ENCODE assay signal across 7 mouse cellular contexts in the genomic region with DNA sequence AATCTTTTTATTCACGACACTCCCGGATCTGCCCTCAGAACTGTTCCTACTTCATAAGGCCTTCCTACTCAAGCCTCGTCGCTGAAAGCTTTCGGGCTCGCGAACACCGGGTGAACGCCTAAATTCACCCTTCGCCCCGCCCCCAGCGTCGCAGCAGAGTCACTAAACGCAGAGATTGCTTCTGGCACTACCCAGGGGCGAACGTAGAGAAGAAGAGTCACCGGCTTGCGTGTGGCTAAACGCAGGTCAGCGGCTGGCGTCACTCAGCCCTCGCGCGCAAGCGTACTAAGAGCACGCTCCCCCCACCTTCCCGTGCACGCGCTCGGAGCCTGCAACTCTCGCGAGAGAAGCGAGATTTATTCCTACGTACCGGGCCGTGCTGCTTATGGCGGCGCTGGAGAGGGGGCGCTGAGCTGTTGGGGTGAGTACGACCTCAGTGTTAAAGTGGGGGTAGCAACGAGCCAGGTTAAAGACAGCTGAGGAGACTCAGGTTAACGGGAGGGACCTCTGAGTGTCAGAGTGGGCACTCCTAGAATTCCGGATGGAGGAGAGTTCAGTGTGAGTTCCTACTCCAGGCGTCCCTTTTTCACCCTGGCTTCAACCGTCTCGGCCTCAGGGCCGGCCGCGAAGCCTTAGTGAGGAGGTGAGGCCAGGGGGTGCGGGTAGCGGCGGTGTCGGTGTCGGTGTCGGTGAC. TPM values are rescaled to one million over a fixed set of nuclear protein-coding genes. Genes with fewer than 3 reads are reported as not detected.
A peak's percentile ranks its signal among the peaks of the same experiment; 100 is the strongest.
DNase-seq lines count a peak whose midpoint lies in the region; ATAC-seq lines count a peak whose summit lies in the region.

A gene (plus strand): TSS at position 178 of the 694 bp plus-strand sequence.

- peak within 1 kb of the TSS; percentile 78 for H3K4me3 ChIP-seq in embryonic facial prominence, embryonic 11.5 days (ENCODE audit: low read depth, low read length)
- H3K4me3 ChIP-seq in limb, embryonic 10.5 days = peak within 1 kb of the TSS; percentile 92
- peak within 1 kb of the TSS; percentile 86 for H3K4me3 ChIP-seq in midbrain, embryonic 13.5 days (replicated peaks)

- DNase-seq in adrenal gland, postnatal 14 days = peak; percentile 98
- DNase-seq in embryonic facial prominence, embryonic 11.5 days (ENCODE audit: low spot score) = peak; percentile 99
- DNase-seq in kidney, adult 11 months = peak; percentile 98
- peak; percentile 96 for DNase-seq in limb, embryonic 10.5 days (ENCODE audit: low spot score)
- peak; percentile 95 for DNase-seq in spleen, adult 12 weeks (ENCODE audit: low spot score)

- under 1% methylated on average over 55 of the region's 55 CpGs for WGBS in embryonic facial prominence, embryonic 11.5 days
- WGBS in limb, embryonic 10.5 days = under 1% methylated on average over 55 of the region's 55 CpGs
- WGBS in midbrain, embryonic 13.5 days = under 1% methylated on average over 55 of the region's 55 CpGs

- no peaks in the 10 kb centered on the region for H3K4me1 ChIP-seq in embryonic facial prominence, embryonic 11.5 days (ENCODE audit: control insufficient read depth, insufficient read depth, low read length)
- peaks cover 4% of the 10 kb centered on the region; the same call in 1 of the 2 replicates for H3K4me1 ChIP-seq in limb, embryonic 10.5 days
- peaks cover 24% of the 10 kb centered on the region for H3K4me1 ChIP-seq in midbrain, embryonic 13.5 days (replicated peaks)

- peak within 1 kb of the TSS; percentile 96 for H3K9ac ChIP-seq in embryonic facial prominence, embryonic 11.5 days (replicated peaks; ENCODE audit: low read length)
- peak within 1 kb of the TSS; percentile 95 for H3K9ac ChIP-seq in midbrain, embryonic 13.5 days (replicated peaks)

- H3K4me2 ChIP-seq in embryonic facial prominence, embryonic 11.5 days (ENCODE audit: low read depth, low read length) = peak within 1 kb of the TSS; percentile 71
- H3K4me2 ChIP-seq in midbrain, embryonic 13.5 days (replicated peaks) = peak within 1 kb of the TSS; percentile 67

- H3K27me3 ChIP-seq in embryonic facial prominence, embryonic 11.5 days (ENCODE audit: control insufficient read depth, insufficient read depth, low read length) = no peaks in the 10 kb centered on the region
- no peaks in the 10 kb centered on the region for H3K27me3 ChIP-seq in limb, embryonic 10.5 days (ENCODE audit: low read depth, poor library complexity, severe bottlenecking)
- H3K27me3 ChIP-seq in midbrain, embryonic 13.5 days = no peaks in the 10 kb centered on the region

- H3K9me3 ChIP-seq in embryonic facial prominence, embryonic 11.5 days (replicated peaks; ENCODE audit: control insufficient read depth, low read length) = no peaks in the 10 kb centered on the region
- H3K9me3 ChIP-seq in limb, embryonic 10.5 days (replicated peaks) = no peaks in the 10 kb centered on the region
- no peaks in the 10 kb centered on the region for H3K9me3 ChIP-seq in midbrain, embryonic 13.5 days

- ATAC-seq in embryonic facial prominence, embryonic 11.5 days (replicated peaks; ENCODE audit: insufficient number of reproducible peaks, low FRiP score, low TSS enrichment, low read depth) = peak; percentile 95
- ATAC-seq in granulocyte monocyte progenitor cell, adult 5-6 weeks (replicated peaks; ENCODE audit: poor library complexity, severe bottlenecking) = peak; percentile 78
- ATAC-seq in midbrain, embryonic 13.5 days = peak; percentile 95

- H3K36me3 ChIP-seq in embryonic facial prominence, embryonic 11.5 days (replicated peaks; ENCODE audit: control insufficient read depth, insufficient read depth, low read depth, low read length) = no peaks in the 10 kb centered on the region
- peaks cover 16% of the 10 kb centered on the region for H3K36me3 ChIP-seq in limb, embryonic 10.5 days
- no peaks in the 10 kb centered on the region for H3K36me3 ChIP-seq in midbrain, embryonic 13.5 days

- H3K27ac ChIP-seq in embryonic facial prominence, embryonic 11.5 days (replicated peaks; ENCODE audit: low read depth, low read length) = peak within 1 kb of the TSS; percentile 88
- H3K27ac ChIP-seq in limb, embryonic 10.5 days = peak within 1 kb of the TSS; percentile 100
- H3K27ac ChIP-seq in midbrain, embryonic 13.5 days = peak within 1 kb of the TSS; percentile 96

RNA-seq across cellular contexts. Expression of the gene that starts here (rescaled TPM):
- total RNA-seq in adrenal gland, postnatal 14 days (2021) = 342 and 351 TPM in 2 replicates
- polyA plus RNA-seq in embryonic facial prominence, embryonic 11.5 days (2014; fragmentation: Nextera tagmentation; extraction: Ambion mirVana) = 530 and 576 TPM in 2 replicates
- total RNA-seq in granulocyte monocyte progenitor cell, adult 5-6 weeks (2014; fragmentation: Nextera tagmentation) = 257 and 283 TPM in 2 replicates
- total RNA-seq in granulocyte monocyte progenitor cell, adult 5-6 weeks (2017) = 739 and 762 TPM in 2 replicates
- polyA plus RNA-seq in limb, embryonic 10.5 days (2016; fragmentation: Nextera tagmentation; extraction: Ambion mirVana) = 380 and 462 TPM in 2 replicates
- polyA plus RNA-seq in midbrain, embryonic 13.5 days (2015; fragmentation: Nextera tagmentation; extraction: Ambion mirVana) = 476 and 510 TPM in 2 replicates

Comparison
In these comparisons a context has a peak if more than half of its experiments do, and no peak if none do; other contexts are left out.
1. Peak in every context shown above with its lines: DNase-seq, ATAC-seq, H3K4me3 ChIP-seq and H3K27ac ChIP-seq.